Mouse (Mus musculus) ES-E14 (cell line): ENCODE results near the gene Ccdc40.

ENCODE experiments used
- CHD2 ChIP-seq: IDR thresholded peaks from 2 replicates; pipeline ENCODE4 v1.6.1; 2014; ENCODE audit warnings: mild to moderate bottlenecking, low read depth, low read length, inconsistent platforms
- HCFC1 ChIP-seq: IDR thresholded peaks from 2 replicates; pipeline ENCODE4 v1.6.1; 2012; ENCODE audit warnings: low read length, inconsistent platforms, borderline replicate concordance; ENCODE audit not compliant: insufficient read depth
- MAFK ChIP-seq: IDR thresholded peaks from 2 replicates; pipeline ENCODE4 v1.6.1; 2014; ENCODE audit warnings: mild to moderate bottlenecking, low read depth, low read length, inconsistent platforms; ENCODE audit not compliant: insufficient read depth
- ZC3H11A ChIP-seq: IDR thresholded peaks from 2 replicates; pipeline ENCODE4 v1.6.1; 2012; ENCODE audit warnings: low read depth, mild to moderate bottlenecking, inconsistent platforms, low read length, borderline replicate concordance
- ZNF384 ChIP-seq: IDR thresholded peaks from 2 replicates; pipeline ENCODE4 v1.6.1; 2012; ENCODE audit warnings: low read depth, low read length, inconsistent platforms

- TF ChIP-seq ZNF384 (no peak), MAFK (no peak), ZC3H11A (no peak), HCFC1 (no peak), CHD2 (no peak)
Measured at GRCm38 (mm10) chr11:119213166-119213885, 15.0 kb upstream of the Ccdc40 start.
